Mouse (Mus musculus) layer of hippocampus, adult 11-12 months (tissue): ENCODE data around the gene Capn11.

Experiments used
- DNase-seq: peaks from one replicate; pipeline ENCODE4 v3.0.0; 2022; ENCODE audit warnings: low spot score

The Capn11 gene

GRCm38 (mm10) chr17:45682843-45683242 lies 23.7 kb upstream of the Capn11 start:
- no peak for DNase-seq

GRCm38 (mm10) chr17:45681588-45681987 lies 22.5 kb upstream of the Capn11 start:
- DNase-seq: no peak

- DNase-seq: peak; percentile 71
These were observed 21.4 kb upstream of the Capn11 start for GRCm38 (mm10) chr17:45680391-45680980.

GRCm38 (mm10) chr17:45678106-45678505 lies 19.0 kb upstream of the Capn11 start:
- peak; percentile 49 for DNase-seq

GRCm38 (mm10) chr17:45672598-45672997 lies 13.5 kb upstream of the Capn11 start:
- DNase-seq: no peak

DNA sequence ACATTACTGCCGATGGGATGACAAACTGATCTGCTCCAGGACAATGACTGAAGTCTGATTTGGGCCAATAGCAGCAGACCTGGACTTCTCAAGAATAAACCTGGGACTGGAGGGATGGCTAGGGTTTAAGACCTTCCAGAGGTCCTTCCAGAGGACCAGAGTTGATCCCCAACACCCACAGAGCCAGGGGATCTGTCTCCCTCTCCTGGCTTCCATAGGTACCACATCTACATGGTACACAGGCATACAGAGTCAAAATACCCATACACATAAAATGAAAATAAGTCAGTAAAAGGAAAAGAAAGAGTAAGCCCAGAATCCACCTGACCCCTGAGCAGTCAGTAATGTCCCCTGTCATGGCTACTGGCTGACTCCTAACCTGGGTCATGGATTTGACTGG lies 12.7 kb upstream of the Capn11 start:
- DNase-seq: no peak

DNA sequence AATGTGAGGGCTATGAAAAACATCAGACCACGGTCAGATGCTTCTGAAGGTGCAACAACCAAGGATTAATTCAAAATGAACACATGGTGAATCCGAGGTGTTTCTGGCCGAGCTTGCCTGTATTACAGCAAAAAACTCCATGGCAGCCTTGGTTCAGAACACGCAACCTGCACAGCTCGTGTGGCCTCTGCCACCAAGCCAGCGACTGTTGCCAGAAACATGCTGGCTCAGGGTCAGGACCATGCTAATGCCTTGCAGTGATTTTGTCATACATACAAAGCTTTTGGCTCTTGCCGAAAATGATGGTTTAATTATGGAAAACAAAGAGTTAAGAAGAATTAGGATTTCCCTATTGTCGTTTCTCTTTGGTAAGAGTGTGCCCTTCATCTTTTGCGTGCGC lies 8.9 kb upstream of the Capn11 start:
- no peak for DNase-seq

GRCm38 (mm10) chr17:45667481-45667880 lies 8.4 kb upstream of the Capn11 start:
- no peak for DNase-seq

DNA sequence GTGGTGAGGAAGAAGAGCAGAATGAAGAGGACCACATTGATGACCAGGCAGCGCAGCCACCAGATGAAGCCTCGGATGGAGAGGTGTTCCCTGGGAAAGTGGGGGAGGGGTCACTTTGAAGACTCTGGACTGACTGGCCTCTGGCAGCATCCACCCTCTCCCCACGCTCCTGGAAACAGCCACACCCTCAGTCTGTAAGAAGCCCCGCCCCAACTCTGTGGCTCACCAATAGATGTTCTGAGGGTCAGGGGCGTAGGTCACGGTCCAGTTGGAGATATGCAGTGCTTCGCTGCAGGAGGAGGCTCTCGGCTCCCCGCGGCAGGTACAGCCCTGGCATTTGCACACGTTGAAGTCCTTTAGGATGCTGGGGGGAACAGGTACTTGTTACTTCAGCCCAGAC lies 7.0 kb upstream of the Capn11 start:
- DNase-seq: no peak

GRCm38 (mm10) chr17:45664608-45665007 lies 5.5 kb upstream of the Capn11 start:
- no peak for DNase-seq

- peak; percentile 80 for DNase-seq
These were observed 4.2 kb upstream of the Capn11 start for GRCm38 (mm10) chr17:45663106-45663919.

DNA sequence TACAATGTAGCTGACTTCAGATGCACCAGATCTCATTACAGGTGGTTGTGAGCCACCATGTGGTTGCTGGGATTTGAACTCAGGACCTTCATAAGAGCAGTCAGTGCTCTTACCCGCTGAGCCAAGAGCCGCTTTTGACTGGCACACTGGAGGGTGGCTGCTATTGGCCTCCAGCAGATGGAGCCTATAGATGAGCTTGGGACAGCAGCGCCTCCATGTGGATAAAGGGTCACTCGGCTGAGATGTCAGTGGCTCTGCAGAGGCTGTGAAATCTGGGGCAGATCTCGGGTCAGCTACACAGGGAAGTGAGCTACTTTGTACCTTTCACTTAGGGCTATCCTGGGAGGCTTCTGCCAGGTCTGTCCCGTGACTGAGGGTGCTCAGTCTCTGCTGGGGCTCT lies 3.3 kb downstream of the Capn11 start:
- DNase-seq: no peak

- no peak for DNase-seq
These were observed 5.9 kb downstream of the Capn11 start for GRCm38 (mm10) chr17:45653233-45653632.

DNA sequence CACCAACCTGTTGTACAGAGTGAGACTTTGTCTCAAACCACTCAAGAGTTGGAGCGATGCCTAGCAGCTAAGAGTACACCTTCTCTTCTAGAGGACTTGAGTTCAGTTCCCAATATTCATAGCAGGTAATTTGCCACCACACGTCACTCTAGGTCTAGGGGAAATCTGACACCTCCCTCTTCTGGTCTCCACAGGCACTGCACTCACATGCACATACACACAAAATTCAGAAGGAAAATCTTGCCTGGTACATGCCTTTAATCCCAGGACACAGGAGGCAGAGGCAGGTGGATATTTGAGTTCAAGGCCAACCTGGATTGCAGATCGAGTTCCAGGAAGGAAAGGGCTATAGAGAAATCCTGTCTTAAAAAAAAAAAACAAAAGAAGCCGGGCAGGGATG lies 14.9 kb downstream of the Capn11 start:
- no peak for DNase-seq

DNA sequence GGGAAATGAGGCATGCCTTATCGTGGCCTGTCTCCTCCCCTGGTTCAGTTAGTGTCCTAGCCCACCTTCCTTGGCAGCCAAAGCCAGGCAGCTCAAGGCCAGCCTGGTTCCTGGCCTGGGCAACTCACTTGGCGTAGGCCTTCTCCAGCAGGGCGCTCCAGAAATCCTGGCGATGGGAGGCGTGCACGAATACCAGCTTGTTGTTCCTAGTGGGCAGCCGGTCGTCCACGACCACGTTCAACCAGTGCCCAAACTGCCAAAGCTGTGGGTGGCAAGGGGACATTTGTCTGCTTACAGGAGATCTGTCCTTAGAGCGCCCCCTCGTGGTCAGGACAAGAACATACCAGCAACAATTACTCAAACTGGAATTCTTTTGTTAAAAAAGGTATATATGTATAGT lies 16.4 kb downstream of the Capn11 start:
- peak; percentile 66 for DNase-seq

DNA sequence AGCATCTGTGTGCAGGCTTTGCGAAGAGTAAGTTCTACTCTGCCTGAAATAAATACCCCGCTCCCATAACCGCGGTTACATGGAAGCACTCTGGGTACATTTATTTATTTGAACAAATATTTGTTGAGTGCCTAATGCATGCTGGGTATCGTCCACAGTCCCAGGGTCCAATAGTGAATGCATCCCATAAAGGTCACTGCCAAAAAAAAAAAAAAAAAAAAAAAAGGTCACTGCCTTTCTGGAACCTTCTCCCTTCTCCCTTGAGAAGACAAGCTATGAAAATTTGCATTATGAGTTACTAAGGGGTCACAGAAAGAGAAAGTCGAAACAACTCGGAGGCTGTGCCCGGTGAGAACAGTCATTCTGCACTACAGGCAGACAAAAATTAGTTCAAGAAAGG lies 17.1 kb downstream of the Capn11 start:
- no peak for DNase-seq

GRCm38 (mm10) chr17:45638596-45639295 lies 20.4 kb downstream of the Capn11 start:
- DNase-seq: no peak

GRCm38 (mm10) chr17:45634033-45634432 lies 25.1 kb downstream of the Capn11 start:
- DNase-seq: no peak

DNA sequence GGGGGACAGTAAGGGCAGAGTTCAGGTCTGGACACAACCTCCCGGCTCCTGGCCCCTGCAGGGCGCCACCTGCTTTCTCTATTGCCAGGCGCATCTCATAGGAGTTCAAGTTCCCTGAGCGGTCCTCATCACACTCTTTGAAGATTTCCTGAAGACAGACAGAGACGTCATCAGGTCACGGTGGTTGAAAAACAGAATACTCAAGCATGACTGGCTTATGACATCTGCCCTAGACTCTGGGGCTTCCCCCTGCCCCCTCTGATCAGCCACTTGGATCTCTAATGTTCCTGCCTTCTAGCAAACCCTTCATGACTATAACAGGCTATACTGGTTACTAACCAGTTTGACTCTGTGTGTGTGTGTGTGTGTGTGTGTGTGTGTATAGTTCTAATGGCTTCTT lies 27.2 kb downstream of the Capn11 start:
- DNase-seq: no peak

DNA sequence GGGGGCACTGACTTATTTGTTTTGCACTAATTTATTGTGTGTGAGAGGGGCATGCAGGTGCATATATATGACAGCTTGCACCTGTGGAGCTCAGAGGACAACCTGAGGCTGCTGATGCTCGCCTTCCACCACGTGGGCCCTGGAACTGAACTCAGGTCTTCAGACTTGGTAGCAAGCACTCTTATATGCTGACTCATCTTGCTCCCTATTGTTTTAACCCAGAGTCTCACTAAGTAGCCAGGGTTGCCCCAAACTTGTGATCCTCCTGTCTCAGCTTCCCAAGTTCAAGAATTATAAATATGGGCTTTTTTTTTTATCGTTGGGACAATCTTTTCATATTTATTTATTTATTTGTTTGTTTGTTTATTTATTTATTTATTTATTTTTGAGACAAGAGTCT lies 28.1 kb downstream of the Capn11 start:
- DNase-seq: no peak

DNA sequence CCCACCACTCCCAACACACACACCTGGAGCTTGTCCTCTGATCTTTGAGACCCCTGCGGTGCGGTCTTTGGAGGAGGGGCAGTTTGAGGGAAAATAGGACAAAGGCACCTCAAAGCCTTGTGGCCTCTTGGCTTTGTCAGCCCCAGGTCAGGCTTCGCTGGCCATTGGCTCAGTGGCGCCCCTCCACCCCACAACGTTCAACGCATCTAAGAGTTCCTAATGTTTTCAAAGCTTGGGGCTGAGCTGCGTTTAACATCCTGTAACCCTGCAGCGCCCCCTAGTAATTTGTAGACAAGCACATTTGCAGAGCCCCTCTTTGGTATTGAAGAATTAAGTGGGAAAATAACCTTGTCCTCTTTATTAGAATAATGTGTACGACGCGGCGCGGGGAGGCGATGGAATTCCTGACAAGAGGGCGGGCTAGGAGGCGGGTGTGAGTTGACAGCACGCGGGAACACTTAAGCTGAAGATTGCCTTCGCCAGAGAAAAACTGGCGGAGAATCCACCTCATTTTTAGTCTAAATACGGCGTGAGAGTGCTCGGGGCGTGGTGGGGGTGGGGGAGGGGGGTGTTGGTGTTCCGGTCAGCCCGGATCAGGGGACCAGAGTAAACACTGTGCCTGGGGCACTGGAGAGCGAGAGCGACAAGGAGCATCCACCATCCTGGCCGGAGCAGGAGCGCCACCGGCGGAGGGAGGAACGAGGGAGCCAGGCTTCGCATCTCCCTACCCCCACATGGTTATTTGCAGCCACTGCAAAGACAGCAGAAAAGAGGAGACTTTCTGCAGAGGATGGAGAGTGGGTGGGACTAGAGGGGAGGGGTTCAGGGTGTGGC lies 29.0 kb downstream of the Capn11 start:
- DNase-seq: peak; percentile 70
